Mouse (Mus musculus): ENCODE results near the gene Phlpp2. TPM values are rescaled to one million over a fixed set of nuclear protein-coding genes. Genes with fewer than 3 reads are reported as not detected.
"Not testable (repeated sequence)": the region's sequence is repeated elsewhere in the genome, so short reads cannot be mapped to it uniquely, and the experiment has no call there.

The Phlpp2 gene
- polyA plus RNA-seq, 1 experiment from 2014 or later = 3.4 TPM

GRCm38 (mm10) chr8:109863398-109863797 is 4.9 kb upstream of the Phlpp2 start:
- Histone ChIP-seq H3K4me2 (ENCODE audit: low read depth, low read length) (peak overlapping the region; percentile 46), H3K4me1 (ENCODE audit: control insufficient read depth, low read depth, low read length) (peaks cover 37% of the 10 kb centered on the region), H3K36me3 (ENCODE audit: control insufficient read depth, insufficient read depth) (peaks cover 30% of the 10 kb centered on the region), H3K9me3 (replicated peaks; ENCODE audit: control insufficient read depth, low read length) (no peaks in the 10 kb centered on the region), H3K9ac (ENCODE audit: low read depth, low read length) (peak overlapping the region; percentile 54), H3K4me3 (ENCODE audit: low read depth, low read length) (peak overlapping the region; percentile 22; the same call in 1 of the 2 replicates), H3K27me3 (ENCODE audit: control insufficient read depth, insufficient read depth, low read depth, low read length) (no peaks in the 10 kb centered on the region), H3K27ac (ENCODE audit: low read length) (peak overlapping the region; percentile 96)
- 35% methylated on average over 2 of the region's 2 CpGs for WGBS (ENCODE audit: insufficient replicate concordance)
- ATAC-seq (ENCODE audit: low read depth) = no peak

- 16% methylated on average over 2 of the region's 2 CpGs for WGBS (ENCODE audit: insufficient replicate concordance)
- Histone ChIP-seq H3K36me3 (ENCODE audit: control insufficient read depth, insufficient read depth) (peaks cover 25% of the 10 kb centered on the region), H3K4me1 (ENCODE audit: control insufficient read depth, low read depth, low read length) (peaks cover 37% of the 10 kb centered on the region), H3K9me3 (replicated peaks; ENCODE audit: control insufficient read depth, low read length) (no peaks in the 10 kb centered on the region), H3K9ac (ENCODE audit: low read depth, low read length) (peak overlapping the region; percentile 48), H3K4me3 (ENCODE audit: low read depth, low read length) (no peak overlapping the region), H3K27me3 (ENCODE audit: control insufficient read depth, insufficient read depth, low read depth, low read length) (no peaks in the 10 kb centered on the region), H3K4me2 (ENCODE audit: low read depth, low read length) (peak overlapping the region; percentile 60), H3K27ac (ENCODE audit: low read length) (peak overlapping the region; percentile 96)
- peak; percentile 63 for ATAC-seq (ENCODE audit: low read depth)
These were observed 3.5 kb upstream of the Phlpp2 start for GRCm38 (mm10) chr8:109864798-109865197.

- Histone ChIP-seq H3K4me3 (ENCODE audit: low read depth, low read length) (peak overlapping the region; percentile 41), H3K27me3 (ENCODE audit: control insufficient read depth, insufficient read depth, low read depth, low read length) (no peaks in the 10 kb centered on the region), H3K4me2 (ENCODE audit: low read depth, low read length) (peak overlapping the region; percentile 60), H3K9me3 (replicated peaks; ENCODE audit: control insufficient read depth, low read length) (no peaks in the 10 kb centered on the region), H3K4me1 (ENCODE audit: control insufficient read depth, low read depth, low read length) (peaks cover 42% of the 10 kb centered on the region), H3K9ac (ENCODE audit: low read depth, low read length) (peak overlapping the region; percentile 59), H3K36me3 (ENCODE audit: control insufficient read depth, insufficient read depth) (peaks cover 18% of the 10 kb centered on the region), H3K27ac (ENCODE audit: low read length) (peak overlapping the region; percentile 96)
- no peak for ATAC-seq (ENCODE audit: low read depth)
- WGBS (ENCODE audit: insufficient replicate concordance) = 33% methylated on average over 4 of the region's 4 CpGs
These were observed 2.8 kb upstream of the Phlpp2 start for GRCm38 (mm10) chr8:109865536-109865935.

GRCm38 (mm10) chr8:109866690-109867089 is 1.7 kb upstream of the Phlpp2 start:
- Histone ChIP-seq H3K4me3 (ENCODE audit: low read depth, low read length) (peak overlapping the region; percentile 99), H3K27me3 (ENCODE audit: control insufficient read depth, insufficient read depth, low read depth, low read length) (no peaks in the 10 kb centered on the region), H3K9me3 (replicated peaks; ENCODE audit: control insufficient read depth, low read length) (no peaks in the 10 kb centered on the region), H3K27ac (ENCODE audit: low read length) (peak overlapping the region; percentile 93), H3K4me1 (ENCODE audit: control insufficient read depth, low read depth, low read length) (peaks cover 49% of the 10 kb centered on the region), H3K36me3 (ENCODE audit: control insufficient read depth, insufficient read depth) (peaks cover 8% of the 10 kb centered on the region), H3K9ac (ENCODE audit: low read depth, low read length) (peak overlapping the region; percentile 99), H3K4me2 (ENCODE audit: low read depth, low read length) (peak overlapping the region; percentile 60)
- WGBS (ENCODE audit: insufficient replicate concordance) = 45% methylated on average over 5 of the region's 5 CpGs
- ATAC-seq (ENCODE audit: low read depth) = no peak

- ATAC-seq (ENCODE audit: low read depth) = peak; percentile 50
- peaks cover 40% of the 10 kb centered on the region for H3K4me1 ChIP-seq (ENCODE audit: control insufficient read depth, low read depth, low read length)
- H3K4me2 ChIP-seq (ENCODE audit: low read depth, low read length) = peak overlapping the region; percentile 66
These were observed 479 bp downstream of the Phlpp2 start for GRCm38 (mm10) chr8:109868680-109869361.

GRCm38 (mm10) chr8:109871056-109871455 is 2.7 kb downstream of the Phlpp2 start:
- H3K27me3 ChIP-seq (ENCODE audit: control insufficient read depth, insufficient read depth, low read depth, low read length) = no peaks in the 10 kb centered on the region
- peaks cover 20% of the 10 kb centered on the region for H3K4me1 ChIP-seq (ENCODE audit: control insufficient read depth, low read depth, low read length)
- H3K9me3 ChIP-seq (replicated peaks; ENCODE audit: control insufficient read depth, low read length) = no peaks in the 10 kb centered on the region
- peak overlapping the region; percentile 49 for H3K4me2 ChIP-seq (ENCODE audit: low read depth, low read length)
- peak overlapping the region; percentile 45 for H3K4me3 ChIP-seq (ENCODE audit: low read depth, low read length)
- H3K36me3 ChIP-seq (ENCODE audit: control insufficient read depth, insufficient read depth) = no peaks in the 10 kb centered on the region; the same call in 1 of the 2 replicates
- H3K27ac ChIP-seq (ENCODE audit: low read length) = peak overlapping the region; percentile 49; the same call in 1 of the 2 replicates
- peak overlapping the region; percentile 35; the same call in 1 of the 2 replicates for H3K9ac ChIP-seq (ENCODE audit: low read depth, low read length)
- no peak for ATAC-seq (ENCODE audit: low read depth)
- 15% methylated on average over 1 of the region's 1 CpGs for WGBS (ENCODE audit: insufficient replicate concordance)

More at GRCm38 (mm10) chr8:109868680-109869361, 479 bp downstream of the Phlpp2 start:
- H3K27ac ChIP-seq (ENCODE audit: low read length) = peak overlapping the region; percentile 94
- no peaks in the 10 kb centered on the region for H3K9me3 ChIP-seq (replicated peaks; ENCODE audit: control insufficient read depth, low read length)
- H3K9ac ChIP-seq (ENCODE audit: low read depth, low read length) = peak overlapping the region; percentile 99
- peak overlapping the region; percentile 99 for H3K4me3 ChIP-seq (ENCODE audit: low read depth, low read length)
- H3K27me3 ChIP-seq (ENCODE audit: control insufficient read depth, insufficient read depth, low read depth, low read length) = no peaks in the 10 kb centered on the region
- no peaks in the 10 kb centered on the region; the same call in 1 of the 2 replicates for H3K36me3 ChIP-seq (ENCODE audit: control insufficient read depth, insufficient read depth)
- WGBS (ENCODE audit: insufficient replicate concordance) = under 1% methylated on average over 73 of the region's 78 CpGs

- H3K4me2 ChIP-seq (ENCODE audit: low read depth, low read length); ATAC-seq (ENCODE audit: low read depth); H3K4me3 ChIP-seq (ENCODE audit: low read depth, low read length); H3K9ac ChIP-seq (ENCODE audit: low read depth, low read length); H3K27me3 ChIP-seq (ENCODE audit: control insufficient read depth, insufficient read depth, low read depth, low read length); H3K27ac ChIP-seq (ENCODE audit: low read length); H3K9me3 ChIP-seq (replicated peaks; ENCODE audit: control insufficient read depth, low read length): not testable (repeated sequence)
- 91% methylated on average over 3 of the region's 3 CpGs for WGBS (ENCODE audit: insufficient replicate concordance)
- Histone ChIP-seq H3K36me3 (ENCODE audit: control insufficient read depth, insufficient read depth) (peaks cover 21% of the 10 kb centered on the region), H3K4me1 (ENCODE audit: control insufficient read depth, low read depth, low read length) (peaks cover 15% of the 10 kb centered on the region)
These were observed 5.5 kb downstream of the Phlpp2 start for GRCm38 (mm10) chr8:109873800-109874199.

- H3K9ac ChIP-seq (ENCODE audit: low read depth, low read length) = no peak overlapping the region
- no peaks in the 10 kb centered on the region for H3K4me1 ChIP-seq (ENCODE audit: control insufficient read depth, low read depth, low read length)
- no peak overlapping the region for H3K4me3 ChIP-seq (ENCODE audit: low read depth, low read length)
- H3K27ac ChIP-seq (ENCODE audit: low read length) = no peak overlapping the region
- H3K9me3 ChIP-seq (replicated peaks; ENCODE audit: control insufficient read depth, low read length) = no peaks in the 10 kb centered on the region
- WGBS (ENCODE audit: insufficient replicate concordance) = 86% methylated on average over 5 of the region's 5 CpGs
- no peaks in the 10 kb centered on the region for H3K27me3 ChIP-seq (ENCODE audit: control insufficient read depth, insufficient read depth, low read depth, low read length)
- ATAC-seq (ENCODE audit: low read depth) = peak; percentile 21; the same call in 1 of the 2 replicates
- H3K36me3 ChIP-seq (ENCODE audit: control insufficient read depth, insufficient read depth) = peaks cover 23% of the 10 kb centered on the region
- no peak overlapping the region for H3K4me2 ChIP-seq (ENCODE audit: low read depth, low read length)
These were observed 11.8 kb downstream of the Phlpp2 start for GRCm38 (mm10) chr8:109880012-109880662.

- Histone ChIP-seq H3K9me3 (replicated peaks; ENCODE audit: control insufficient read depth, low read length) (no peaks in the 10 kb centered on the region), H3K4me2 (ENCODE audit: low read depth, low read length) (no peak overlapping the region), H3K4me3 (ENCODE audit: low read depth, low read length) (no peak overlapping the region), H3K36me3 (ENCODE audit: control insufficient read depth, insufficient read depth) (peaks cover 6% of the 10 kb centered on the region; the same call in 1 of the 2 replicates), H3K27me3 (ENCODE audit: control insufficient read depth, insufficient read depth, low read depth, low read length) (no peaks in the 10 kb centered on the region), H3K4me1 (ENCODE audit: control insufficient read depth, low read depth, low read length) (no peaks in the 10 kb centered on the region), H3K9ac (ENCODE audit: low read depth, low read length) (no peak overlapping the region), H3K27ac (ENCODE audit: low read length) (no peak overlapping the region)
- ATAC-seq (ENCODE audit: low read depth) = no peak
These were observed 17.0 kb downstream of the Phlpp2 start for GRCm38 (mm10) chr8:109885294-109885693.

Measured in liver, embryonic 16.5 days (tissue).